Mouse (Mus musculus): ENCODE measurements at regions not wholly inside any gene's neighbourhood (a gene's known extent, or its start where the extent isn't known, plus 50 kb on each side); places are given as distances from the start of the nearest gene placed in this dataset.

DNA sequence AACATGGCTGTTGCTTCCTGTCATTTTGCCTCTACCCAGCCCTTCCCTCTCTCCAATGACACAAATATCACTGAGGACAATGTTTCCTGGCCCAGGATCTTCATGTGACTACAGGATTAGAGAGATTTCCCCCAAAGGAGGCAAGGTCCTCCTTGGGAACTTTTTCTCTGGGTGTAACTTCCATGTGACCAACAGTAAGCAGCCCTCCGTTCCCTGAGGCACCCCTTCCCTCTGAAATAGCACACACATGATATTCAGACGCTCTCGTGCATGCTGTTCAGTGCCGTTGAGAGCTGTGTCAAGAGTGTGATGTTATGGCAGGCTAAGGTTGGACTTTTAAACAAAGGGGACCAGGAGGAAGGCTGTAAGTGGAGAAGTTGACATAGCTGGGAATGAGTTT, 169.2 kb upstream of the Otx2 start:
- H3K4me1 ChIP-seq (replicated peaks): no peaks in the 10 kb centered on the region
- no peak overlapping the region for H3K4me2 ChIP-seq
- no peak overlapping the region for H3K4me3 ChIP-seq (replicated peaks)
- WGBS (ENCODE audit: insufficient replicate concordance): 67% methylated on average over 4 of the region's 4 CpGs
- H3K9me3 ChIP-seq (replicated peaks): no peaks in the 10 kb centered on the region
- H3K9ac ChIP-seq: no peak overlapping the region
- no peak for ATAC-seq (ENCODE audit: insufficient read depth)
- H3K36me3 ChIP-seq (replicated peaks): no peaks in the 10 kb centered on the region
- no peak overlapping the region for H3K27ac ChIP-seq (replicated peaks)
- no peaks in the 10 kb centered on the region for H3K27me3 ChIP-seq

DNA sequence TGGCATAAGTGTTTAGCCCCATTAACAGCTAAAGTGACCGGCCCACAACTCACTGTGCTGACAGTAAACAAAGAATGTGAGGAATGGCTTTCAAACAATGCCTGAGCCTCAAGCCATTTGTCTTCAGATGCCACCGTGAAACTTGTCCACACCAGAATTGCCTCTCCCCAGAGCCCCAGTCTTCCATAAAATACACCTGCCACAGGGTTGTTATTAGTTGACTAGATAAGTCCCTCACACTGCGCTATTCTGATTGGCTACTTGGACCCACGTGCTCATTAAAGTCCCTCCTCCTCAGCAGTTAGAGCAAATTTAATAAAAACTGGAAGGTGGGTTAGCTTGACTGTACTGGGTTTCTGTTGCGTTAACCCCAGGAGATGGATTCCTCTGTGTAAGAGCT, 167.7 kb upstream of the Otx2 start:
- no peak overlapping the region for H3K4me3 ChIP-seq (replicated peaks)
- H3K9ac ChIP-seq: no peak overlapping the region
- no peak overlapping the region for H3K27ac ChIP-seq (replicated peaks)
- no peaks in the 10 kb centered on the region for H3K4me1 ChIP-seq (replicated peaks)
- H3K27me3 ChIP-seq: no peaks in the 10 kb centered on the region
- H3K4me2 ChIP-seq: no peak overlapping the region
- no peaks in the 10 kb centered on the region for H3K9me3 ChIP-seq (replicated peaks)
- ATAC-seq (ENCODE audit: insufficient read depth): no peak
- no peaks in the 10 kb centered on the region for H3K36me3 ChIP-seq (replicated peaks)
- whole genome bisulfite sequencing (ENCODE audit: insufficient replicate concordance): 43% methylated on average over 5 of the region's 5 CpGs

DNA sequence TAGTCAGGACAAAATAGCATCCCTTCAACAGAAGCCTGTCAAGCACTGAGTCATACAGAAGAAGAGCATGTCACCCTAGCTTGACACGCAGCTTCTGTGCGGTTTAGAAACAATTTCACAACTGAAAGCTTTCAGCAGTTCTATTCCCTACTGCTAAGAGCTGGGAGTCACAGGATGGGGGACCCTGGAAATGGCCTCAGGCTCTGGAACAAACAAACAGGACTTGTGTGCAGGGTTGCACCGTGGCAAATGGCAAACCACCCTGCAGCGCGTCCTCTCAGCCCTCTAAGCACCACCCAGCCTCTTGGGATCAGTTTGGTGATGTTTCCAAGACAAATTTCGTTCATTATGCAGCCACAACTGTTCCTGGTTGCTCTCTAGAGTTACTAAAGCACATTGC, 163.6 kb upstream of the Otx2 start:
- H3K27ac ChIP-seq (replicated peaks): no peak overlapping the region
- H3K36me3 ChIP-seq (replicated peaks): no peaks in the 10 kb centered on the region
- ATAC-seq (ENCODE audit: insufficient read depth): no peak
- no peak overlapping the region for H3K9ac ChIP-seq
- 66% methylated on average over 6 of the region's 6 CpGs for WGBS (ENCODE audit: insufficient replicate concordance)
- H3K9me3 ChIP-seq (replicated peaks): no peaks in the 10 kb centered on the region
- no peak overlapping the region for H3K4me3 ChIP-seq (replicated peaks)
- no peak overlapping the region for H3K4me2 ChIP-seq
- H3K27me3 ChIP-seq: no peaks in the 10 kb centered on the region
- no peaks in the 10 kb centered on the region for H3K4me1 ChIP-seq (replicated peaks)

DNA sequence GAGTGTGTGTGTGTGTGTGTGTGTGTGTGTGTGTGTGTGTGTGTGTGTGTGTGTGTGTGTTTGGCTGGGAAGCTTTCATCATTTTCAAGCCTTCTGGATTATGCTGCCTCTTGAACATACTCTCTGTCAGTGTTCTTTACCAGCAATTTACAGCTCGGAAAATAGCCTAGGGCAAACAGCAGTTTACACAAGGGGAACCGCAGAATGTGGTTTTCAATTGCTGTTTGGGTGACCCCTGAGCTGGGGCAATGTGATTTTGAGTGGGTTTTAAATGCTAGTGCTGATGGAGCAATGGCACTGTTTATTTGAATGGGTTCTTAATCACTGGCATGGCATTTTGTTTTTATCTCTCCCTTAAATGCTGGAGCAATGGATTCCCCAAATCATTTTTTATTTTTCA, 162.5 kb upstream of the Otx2 start:
- Histone ChIP-seq H3K4me1 (replicated peaks) (no peaks in the 10 kb centered on the region), H3K4me2 (no peak overlapping the region)
- 64% methylated on average over 2 of the region's 2 CpGs for WGBS (ENCODE audit: insufficient replicate concordance)

DNA sequence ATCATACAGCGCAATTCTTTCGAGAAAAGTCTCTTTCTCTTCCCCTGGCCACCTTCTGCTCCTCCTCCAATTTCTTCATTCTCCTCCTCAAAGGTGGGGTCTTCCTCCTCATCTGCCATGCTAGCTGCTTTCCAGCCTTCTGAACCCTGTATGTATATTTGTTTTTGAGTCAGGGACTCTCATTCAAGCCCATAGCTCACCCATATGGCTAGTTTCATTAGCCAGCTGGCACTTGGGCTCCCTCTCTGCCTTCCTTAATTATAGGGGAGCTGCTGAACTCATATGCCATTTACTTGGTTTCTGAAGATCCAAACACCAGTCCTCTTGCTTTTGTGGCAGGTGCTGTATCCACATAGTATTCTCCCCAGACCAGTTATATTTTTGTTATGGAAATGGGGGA, 160.8 kb upstream of the Otx2 start:
- Histone ChIP-seq H3K27me3 (no peaks in the 10 kb centered on the region), H3K4me2 (no peak overlapping the region), H3K4me1 (replicated peaks) (no peaks in the 10 kb centered on the region), H3K9me3 (replicated peaks) (no peaks in the 10 kb centered on the region), H3K27ac (replicated peaks) (no peak overlapping the region), H3K4me3 (replicated peaks) (no peak overlapping the region), H3K36me3 (replicated peaks) (no peaks in the 10 kb centered on the region), H3K9ac (no peak overlapping the region)
- no peak for ATAC-seq (ENCODE audit: insufficient read depth)
- 73% methylated on average over 2 of the region's 2 CpGs for WGBS (ENCODE audit: insufficient replicate concordance)

More for the DNA sequence above, 162.5 kb upstream of the Otx2 start:
- Histone ChIP-seq H3K9ac (no peak overlapping the region), H3K36me3 (replicated peaks) (no peaks in the 10 kb centered on the region), H3K27me3 (no peaks in the 10 kb centered on the region), H3K27ac (replicated peaks) (no peak overlapping the region), H3K9me3 (replicated peaks) (no peaks in the 10 kb centered on the region), H3K4me3 (replicated peaks) (no peak overlapping the region)
- ATAC-seq (ENCODE audit: insufficient read depth): no peak

DNA sequence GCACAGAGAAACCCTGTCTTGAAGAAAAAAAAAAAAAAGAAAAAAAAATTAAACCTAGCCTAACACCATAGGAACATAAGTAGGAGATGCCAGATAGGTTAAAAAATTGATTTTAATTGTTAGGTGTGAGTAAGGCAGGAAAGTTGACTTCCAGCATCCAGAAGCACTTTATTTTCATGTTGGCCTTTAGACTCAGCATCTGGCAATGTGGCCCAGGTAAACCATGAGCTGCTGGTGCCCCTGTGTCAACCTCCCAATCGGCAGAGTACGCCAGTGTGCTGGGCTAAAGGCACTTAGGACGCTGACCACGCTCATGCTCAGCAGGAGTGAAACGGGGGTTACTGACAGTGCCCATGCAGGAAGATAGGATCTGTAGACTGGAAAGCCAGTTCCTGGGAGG, 152.8 kb upstream of the Otx2 start:
- ATAC-seq (ENCODE audit: insufficient read depth): no peak
- no peaks in the 10 kb centered on the region for H3K4me1 ChIP-seq (replicated peaks)
- 60% methylated on average over 5 of the region's 5 CpGs for WGBS (ENCODE audit: insufficient replicate concordance)

DNA sequence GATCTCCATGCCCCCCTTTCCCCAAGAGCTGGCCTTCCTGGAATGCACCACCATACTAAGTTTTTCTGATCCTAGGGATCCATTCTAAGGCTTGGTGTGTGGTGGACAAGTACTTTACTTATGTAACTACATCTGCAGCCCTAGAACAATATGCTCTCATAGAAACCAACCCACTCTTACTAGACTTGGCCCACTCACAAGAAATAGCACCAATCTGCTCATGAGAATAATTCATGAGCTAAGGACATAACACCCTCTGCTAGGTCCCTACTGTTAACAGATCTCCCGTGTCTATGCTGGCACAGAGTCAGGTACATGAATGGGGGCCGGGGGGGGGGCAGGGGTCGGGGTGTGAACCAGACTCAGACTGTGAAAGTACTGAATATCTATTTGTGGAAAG, 150.8 kb upstream of the Otx2 start:
- ATAC-seq (ENCODE audit: insufficient read depth): no peak
- Histone ChIP-seq H3K4me1 (replicated peaks) (no peaks in the 10 kb centered on the region), H3K9ac (no peak overlapping the region), H3K9me3 (replicated peaks) (no peaks in the 10 kb centered on the region), H3K36me3 (replicated peaks) (no peaks in the 10 kb centered on the region), H3K27me3 (no peaks in the 10 kb centered on the region), H3K27ac (replicated peaks) (no peak overlapping the region), H3K4me2 (no peak overlapping the region), H3K4me3 (replicated peaks) (no peak overlapping the region)
- 31% methylated on average over 3 of the region's 3 CpGs for WGBS (ENCODE audit: insufficient replicate concordance)

More for the DNA sequence above, 152.8 kb upstream of the Otx2 start:
- H3K27me3 ChIP-seq: no peaks in the 10 kb centered on the region
- H3K4me2 ChIP-seq: no peak overlapping the region
- no peaks in the 10 kb centered on the region for H3K36me3 ChIP-seq (replicated peaks)
- no peak overlapping the region for H3K27ac ChIP-seq (replicated peaks)
- H3K9ac ChIP-seq: no peak overlapping the region
- H3K4me3 ChIP-seq (replicated peaks): no peak overlapping the region
- H3K9me3 ChIP-seq (replicated peaks): no peaks in the 10 kb centered on the region

DNA sequence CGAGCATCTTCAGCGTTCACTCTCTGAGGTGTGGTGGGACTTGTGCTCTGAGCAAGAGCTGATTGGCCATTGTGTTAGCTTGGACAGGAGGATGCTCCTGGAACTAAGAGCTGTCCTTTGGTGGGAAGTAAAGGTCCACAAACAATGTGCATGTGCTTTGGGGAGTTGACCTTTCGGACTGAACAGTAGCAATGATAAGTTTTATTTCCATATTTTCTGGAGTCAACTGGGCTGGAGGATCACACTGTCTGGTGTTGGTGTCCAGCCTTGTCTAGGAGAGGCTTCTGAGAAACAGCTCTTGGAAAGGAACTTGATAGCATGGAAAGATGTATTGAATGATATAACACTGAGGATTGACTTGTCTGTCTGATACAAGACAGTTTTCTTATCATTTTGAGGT, 142.3 kb upstream of the Otx2 start:
- Histone ChIP-seq H3K9me3 (replicated peaks) (no peaks in the 10 kb centered on the region), H3K36me3 (replicated peaks) (no peaks in the 10 kb centered on the region), H3K27ac (replicated peaks) (no peak overlapping the region), H3K4me1 (replicated peaks) (no peaks in the 10 kb centered on the region), H3K27me3 (no peaks in the 10 kb centered on the region), H3K4me2 (no peak overlapping the region), H3K9ac (no peak overlapping the region), H3K4me3 (replicated peaks) (no peak overlapping the region)
- ATAC-seq (ENCODE audit: insufficient read depth): no peak
- WGBS (ENCODE audit: insufficient replicate concordance): 70% methylated on average over 3 of the region's 3 CpGs

DNA sequence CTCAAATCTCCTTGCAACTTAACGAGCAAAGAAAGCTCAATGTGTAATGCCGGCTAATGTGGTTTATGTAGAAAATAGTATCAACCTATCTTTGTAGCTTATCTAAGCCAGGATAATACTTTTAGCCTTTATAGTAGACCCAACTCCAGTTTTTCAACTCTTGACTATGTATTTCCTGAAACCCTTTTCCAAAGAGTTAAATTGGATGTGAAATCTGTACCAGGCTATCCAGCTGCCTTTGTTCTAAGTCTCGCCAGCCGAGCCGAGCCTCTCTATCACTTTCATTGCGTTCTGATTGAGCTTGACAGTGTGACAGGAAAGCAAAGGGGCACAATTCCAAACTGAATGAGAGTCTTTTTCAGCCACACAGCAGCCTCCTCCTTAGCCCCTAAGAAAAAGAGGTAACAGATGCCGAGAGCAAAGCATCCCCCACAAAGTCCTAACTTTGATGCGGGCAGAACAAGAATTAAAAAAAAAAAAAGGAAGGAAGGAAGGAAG, 141.7 kb upstream of the Otx2 start:
- 68% methylated on average over 8 of the region's 8 CpGs for WGBS (ENCODE audit: insufficient replicate concordance)
- Histone ChIP-seq H3K9ac (no peak overlapping the region), H3K27me3 (no peaks in the 10 kb centered on the region), H3K4me1 (replicated peaks) (no peaks in the 10 kb centered on the region), H3K27ac (replicated peaks) (no peak overlapping the region), H3K4me3 (replicated peaks) (no peak overlapping the region), H3K4me2 (no peak overlapping the region), H3K36me3 (replicated peaks) (no peaks in the 10 kb centered on the region), H3K9me3 (replicated peaks) (no peaks in the 10 kb centered on the region)
- no peak for ATAC-seq (ENCODE audit: insufficient read depth)

DNA sequence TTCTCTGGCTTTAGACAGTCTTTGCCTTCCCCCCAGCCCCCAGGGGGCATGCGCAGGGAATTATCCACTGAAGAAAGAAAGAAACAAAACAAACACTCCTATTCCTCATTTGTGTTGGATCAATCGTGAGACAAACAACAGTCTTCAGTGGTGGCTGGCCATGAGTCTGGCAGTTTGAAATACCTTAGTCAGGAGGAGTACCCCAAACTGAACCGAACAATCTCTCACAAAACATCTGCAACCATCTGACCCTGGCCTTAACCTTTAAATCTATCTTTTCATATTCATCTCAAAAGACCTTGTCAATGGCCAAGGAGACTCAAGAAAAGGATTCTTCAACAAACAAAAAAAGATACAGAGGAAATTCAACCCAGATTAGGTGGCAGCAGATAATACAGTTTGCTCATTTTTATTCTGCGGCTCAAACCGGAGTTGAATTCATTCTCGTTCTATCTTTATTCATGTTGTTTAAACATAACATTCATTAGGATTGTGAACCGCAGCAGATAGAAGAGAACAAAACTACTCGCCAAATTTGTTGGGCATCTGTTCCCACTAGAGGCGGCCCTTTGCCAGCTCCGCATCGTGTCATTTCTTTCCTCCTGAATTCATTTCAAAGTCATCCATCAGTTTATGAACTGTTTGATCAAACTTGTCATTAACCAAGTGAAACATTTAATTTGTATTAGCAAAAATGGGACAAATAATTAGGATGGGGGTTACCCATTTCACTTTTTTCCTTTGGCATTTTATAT, 139.3 kb upstream of the Otx2 start:
- Histone ChIP-seq H3K9ac (no peak overlapping the region), H3K27ac (replicated peaks) (no peak overlapping the region), H3K9me3 (replicated peaks) (no peaks in the 10 kb centered on the region), H3K4me3 (replicated peaks) (no peak overlapping the region), H3K27me3 (no peaks in the 10 kb centered on the region), H3K36me3 (replicated peaks) (no peaks in the 10 kb centered on the region), H3K4me1 (replicated peaks) (no peaks in the 10 kb centered on the region), H3K4me2 (no peak overlapping the region)
- 71% methylated on average over 11 of the region's 11 CpGs for WGBS (ENCODE audit: insufficient replicate concordance)
- ATAC-seq (ENCODE audit: insufficient read depth): no peak

DNA sequence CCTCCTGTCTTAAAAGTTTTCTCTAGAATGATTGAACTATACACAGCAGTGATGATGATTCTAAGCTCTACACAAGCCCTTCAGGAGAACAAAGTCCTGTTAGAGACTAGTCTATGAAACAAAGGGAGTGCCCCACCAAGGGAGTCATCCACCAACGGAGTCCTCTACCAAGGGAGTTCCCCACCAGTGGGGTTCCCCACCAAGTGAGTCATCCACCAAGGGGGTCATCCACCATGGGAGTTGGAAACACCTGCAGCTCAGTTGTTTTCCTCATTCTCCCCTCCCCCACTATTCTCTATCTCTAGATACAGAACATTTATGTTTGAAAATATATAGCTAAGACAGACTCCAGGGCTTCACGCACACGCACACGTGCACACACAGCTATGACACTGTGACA, 130.5 kb upstream of the Otx2 start:
- Histone ChIP-seq H3K4me3 (replicated peaks) (no peak overlapping the region), H3K27me3 (no peaks in the 10 kb centered on the region), H3K27ac (replicated peaks) (no peak overlapping the region), H3K9ac (no peak overlapping the region), H3K4me1 (replicated peaks) (no peaks in the 10 kb centered on the region), H3K4me2 (no peak overlapping the region), H3K9me3 (replicated peaks) (no peaks in the 10 kb centered on the region), H3K36me3 (replicated peaks) (no peaks in the 10 kb centered on the region)
- 71% methylated on average over 4 of the region's 4 CpGs for WGBS (ENCODE audit: insufficient replicate concordance)
- no peak for ATAC-seq (ENCODE audit: insufficient read depth)

DNA sequence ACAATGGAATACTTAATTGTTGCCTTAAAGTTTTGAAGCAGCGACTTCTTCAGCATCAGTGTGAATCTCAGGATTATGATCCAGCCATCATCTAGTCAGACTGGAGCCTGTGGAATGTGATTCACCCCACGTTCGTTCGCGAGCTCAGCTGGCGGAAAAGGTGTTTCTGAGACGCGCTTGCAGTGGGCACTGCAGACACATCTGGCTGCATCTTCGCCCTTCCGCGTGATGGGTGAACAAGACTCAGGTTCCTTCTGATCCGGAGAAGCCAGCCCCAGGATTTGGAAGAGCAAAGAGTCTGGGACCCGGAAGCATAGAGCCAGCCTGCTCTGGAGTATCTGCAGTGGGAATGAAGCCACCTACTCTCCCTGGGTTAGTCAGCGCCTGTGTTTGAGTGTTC, 127.7 kb upstream of the Otx2 start:
- Histone ChIP-seq H3K4me3 (replicated peaks) (no peak overlapping the region), H3K4me1 (replicated peaks) (no peaks in the 10 kb centered on the region), H3K9ac (no peak overlapping the region), H3K36me3 (replicated peaks) (no peaks in the 10 kb centered on the region), H3K27ac (replicated peaks) (no peak overlapping the region), H3K27me3 (no peaks in the 10 kb centered on the region), H3K9me3 (replicated peaks) (no peaks in the 10 kb centered on the region), H3K4me2 (no peak overlapping the region)
- WGBS (ENCODE audit: insufficient replicate concordance): 53% methylated on average over 14 of the region's 14 CpGs
- no peak for ATAC-seq (ENCODE audit: insufficient read depth)

Measured in liver, embryonic 15.5 days (tissue).